Mouse (Mus musculus) gastrocnemius, postnatal 14 days (tissue): ENCODE measurements around the gene Diras2. TPM values are rescaled to one million over a fixed set of nuclear protein-coding genes. Genes with fewer than 3 reads are reported as not detected.
"Not testable (repeated sequence)": the region's sequence is repeated elsewhere in the genome, so short reads cannot be mapped to it uniquely, and the experiment has no call there.

Source experiments
- DNase-seq: peaks from one replicate; pipeline ENCODE4 v3.0.0; 2021; ENCODE audit warnings: mixed read lengths
- intact Hi-C: fragments of 180-260 bp; cut with DNase I; formaldehyde crosslinking; loops from one replicate; pipeline ENCODE4 v1.15.1; 2025; ENCODE audit warnings: low total_unique reads
- total RNA-seq, 2 experiments: library from RNA; stranded (reverse); gene quantifications; 2 replicates each; pipeline ENCODE4 v1.2.3; 2021

The Diras2 gene
- total RNA-seq, 2 experiments from 2014 or later, result 0.06 to 0.13 TPM

DNA sequence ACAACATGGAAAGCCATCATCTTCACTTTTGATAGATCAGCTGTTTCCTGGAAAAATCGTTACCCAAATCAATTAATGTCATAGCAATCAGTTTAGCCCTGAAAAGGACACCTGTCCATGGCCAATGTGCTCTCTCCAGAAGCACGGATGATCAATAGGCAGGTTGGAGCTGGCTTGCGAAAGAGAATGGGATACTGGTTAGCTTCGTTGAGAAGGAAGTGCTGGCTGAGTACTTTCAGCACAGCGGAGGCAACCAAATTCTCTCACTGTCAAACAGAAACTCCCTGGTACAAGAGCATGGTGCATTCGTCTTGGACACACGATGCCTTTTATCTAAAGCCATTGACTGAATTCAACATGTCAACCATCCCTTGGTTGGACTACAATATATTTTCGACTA, 2.8 kb downstream of the Diras2 start:
- intact Hi-C loops, result no loop called here
- no peak for DNase-seq

DNA sequence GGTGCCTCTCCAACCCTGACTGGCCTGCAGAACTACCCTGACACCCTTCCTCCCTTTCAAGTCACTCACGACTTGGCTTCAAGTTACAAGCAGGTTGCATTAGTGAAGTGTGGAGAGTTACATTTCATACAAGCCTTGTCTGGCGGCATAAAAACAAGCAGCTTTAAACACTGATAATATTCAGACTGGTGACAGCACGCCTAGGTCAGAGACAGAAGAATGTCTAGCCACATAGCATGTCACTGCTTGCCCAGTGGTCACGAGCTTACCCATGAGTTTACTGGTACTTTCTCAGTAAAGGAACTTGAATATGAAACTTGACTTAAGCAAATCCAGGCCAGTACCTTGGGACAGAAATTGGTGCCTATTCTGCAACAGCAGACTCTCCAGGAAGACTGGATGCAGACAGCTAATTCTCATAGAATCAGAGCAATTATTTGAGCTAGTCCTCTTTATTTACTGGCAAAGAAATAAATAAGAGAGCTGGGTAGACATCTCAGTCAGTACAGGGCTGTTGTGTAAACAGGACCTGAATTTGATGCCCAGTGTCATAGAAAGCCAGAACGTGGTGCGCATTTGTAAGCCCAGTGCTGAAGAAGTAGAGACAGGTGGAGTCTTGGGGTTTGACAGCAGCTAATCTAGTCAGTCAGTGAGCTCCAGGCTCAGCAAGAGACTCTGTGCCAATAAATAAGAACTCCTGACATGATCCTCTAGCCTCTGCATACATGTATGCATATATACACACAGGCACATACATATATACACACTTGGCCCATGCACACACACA, 4.6 kb downstream of the Diras2 start:
- DNase-seq, result no peak
- intact Hi-C loops, result no loop called here

DNA sequence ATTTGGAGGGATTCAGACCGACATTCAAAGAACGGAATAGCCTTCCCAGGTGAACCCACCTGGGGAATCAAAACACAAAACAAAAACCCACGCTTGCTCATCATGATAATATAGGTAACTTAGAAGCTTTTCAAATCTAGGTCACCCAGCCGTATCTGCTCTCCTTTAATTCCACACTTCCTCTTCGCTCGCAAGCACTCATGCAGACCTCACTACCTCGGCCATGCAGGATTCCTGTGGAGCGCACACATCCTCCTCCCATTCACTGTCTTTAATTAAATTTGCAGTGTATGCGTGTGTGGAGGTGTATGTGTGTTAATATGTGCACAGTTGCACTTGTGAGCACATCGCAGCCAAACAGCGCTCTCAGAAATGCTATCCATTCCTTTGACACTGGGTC, 6.8 kb downstream of the Diras2 start:
- intact Hi-C loops, result no loop called here
- no peak for DNase-seq

DNA sequence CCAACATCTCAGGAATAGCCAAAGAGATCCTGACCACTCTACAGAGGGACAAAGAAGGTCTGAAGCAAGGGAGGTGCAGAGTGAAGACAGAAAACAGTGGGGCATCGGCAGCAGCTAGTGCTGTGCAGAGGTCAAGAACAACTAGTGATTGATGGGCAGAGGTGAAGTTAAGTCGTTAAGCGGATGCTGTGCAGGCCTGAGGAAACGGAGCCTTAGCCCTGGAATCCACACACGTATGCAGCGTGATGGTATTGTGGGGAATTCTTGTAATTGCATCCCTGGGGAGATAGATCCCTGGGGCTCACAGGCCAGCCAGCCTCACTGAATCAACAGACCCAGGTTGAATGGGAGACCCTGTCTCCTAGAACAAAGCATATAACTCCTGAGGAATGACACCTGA, 9.9 kb downstream of the Diras2 start:
- DNase-seq, result no peak
- intact Hi-C loops, result no loop called here

DNA sequence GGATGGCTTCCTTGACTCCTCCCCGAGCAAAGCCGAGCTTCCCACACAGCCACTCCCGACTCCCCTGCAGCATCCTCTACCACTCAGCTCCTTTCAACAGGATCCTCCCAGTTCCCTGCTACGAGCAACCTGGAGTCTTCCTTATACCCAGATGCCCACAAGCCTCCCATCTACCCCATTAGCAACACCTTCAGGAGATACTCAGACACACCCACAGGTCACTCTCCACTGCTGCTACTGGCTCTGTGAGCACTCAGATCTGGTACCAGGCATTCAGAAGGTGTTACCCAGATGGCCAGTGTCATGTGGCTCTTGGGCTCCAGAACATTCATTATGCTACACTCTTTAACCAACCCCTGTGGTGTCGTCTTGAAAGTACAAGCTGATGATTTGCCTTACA, 11.7 kb downstream of the Diras2 start:
- no peak for DNase-seq
- intact Hi-C loops, result no loop called here

DNA sequence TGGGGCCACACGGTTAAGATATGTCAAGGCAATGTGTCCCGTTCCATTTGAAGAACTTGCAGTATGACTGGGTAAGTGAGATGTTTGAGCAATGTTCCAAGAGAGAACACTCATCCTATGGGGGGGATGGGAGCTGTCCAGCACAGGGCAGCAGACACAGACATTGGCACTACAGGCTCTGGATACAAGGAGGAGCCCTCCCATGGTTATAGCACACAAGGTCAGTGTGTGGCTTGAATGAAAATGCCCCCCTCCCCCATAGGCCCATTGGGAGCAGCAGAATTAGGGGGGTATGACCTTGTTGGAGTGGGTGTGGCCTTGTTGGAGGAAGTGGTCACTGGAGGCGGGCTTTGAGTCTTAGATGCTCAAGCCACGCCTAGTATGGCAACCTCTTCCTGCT, 12.7 kb downstream of the Diras2 start:
- no peak for DNase-seq
- intact Hi-C loops, result no loop called here

DNA sequence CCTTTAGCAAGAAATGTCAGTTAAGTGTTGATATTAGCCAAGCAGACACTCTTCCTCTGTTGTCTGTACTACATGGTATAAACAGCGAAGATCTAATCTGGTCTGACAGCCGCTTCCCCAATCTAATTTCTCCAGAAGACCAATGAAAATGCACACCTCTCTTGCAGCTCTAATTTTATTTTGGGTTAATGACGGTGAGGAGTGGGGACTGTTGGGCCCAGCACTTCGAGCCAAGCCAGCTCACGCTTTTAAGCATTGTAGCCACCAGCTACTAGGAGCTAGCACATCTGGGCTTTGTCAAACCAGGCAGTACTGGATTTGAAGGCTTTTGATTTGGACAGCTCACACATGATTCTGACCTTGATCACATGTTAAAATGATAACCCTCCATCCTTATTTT, 14.1 kb downstream of the Diras2 start:
- DNase-seq, result no peak
- intact Hi-C loops, result no loop called here

DNA sequence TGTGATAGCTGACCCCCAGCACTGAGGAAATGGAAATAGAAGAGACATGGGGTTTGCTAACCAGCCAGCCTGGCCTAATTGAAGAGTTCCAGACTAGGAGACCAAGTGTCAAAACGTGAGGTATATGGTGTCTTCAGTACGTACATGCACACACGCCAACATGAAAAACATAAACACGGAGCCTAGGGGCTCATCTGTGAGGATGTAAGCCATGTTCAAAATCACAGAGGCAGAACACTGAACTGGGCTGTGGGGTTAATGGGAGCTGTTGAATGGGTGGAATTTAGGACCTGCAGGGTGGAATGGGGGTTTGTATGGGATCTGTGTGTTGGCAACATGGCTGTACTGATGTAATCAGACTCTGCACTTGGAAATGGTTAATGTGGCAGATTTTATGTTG, 14.5 kb downstream of the Diras2 start:
- no peak for DNase-seq
- intact Hi-C loops, result no loop called here

DNA sequence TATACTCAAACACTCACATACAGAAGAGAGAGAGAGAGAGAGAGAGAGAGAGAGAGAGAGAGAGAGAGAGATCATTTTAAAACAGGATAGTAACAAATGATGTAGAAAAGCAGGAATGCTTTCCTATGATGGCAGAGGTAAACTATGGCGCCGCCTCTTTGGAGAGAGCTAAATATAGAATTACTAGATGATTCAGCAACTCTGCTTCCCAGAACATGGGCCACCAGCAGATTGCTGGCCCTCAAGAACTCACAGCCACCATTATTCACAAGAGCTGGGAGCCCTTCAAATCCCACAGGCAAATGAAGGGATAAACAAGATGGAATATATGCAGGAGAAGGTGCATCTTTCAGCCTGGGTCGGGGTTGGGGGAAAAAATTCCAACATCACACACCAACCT, 15.0 kb downstream of the Diras2 start:
- intact Hi-C loops, result no loop called here

DNA sequence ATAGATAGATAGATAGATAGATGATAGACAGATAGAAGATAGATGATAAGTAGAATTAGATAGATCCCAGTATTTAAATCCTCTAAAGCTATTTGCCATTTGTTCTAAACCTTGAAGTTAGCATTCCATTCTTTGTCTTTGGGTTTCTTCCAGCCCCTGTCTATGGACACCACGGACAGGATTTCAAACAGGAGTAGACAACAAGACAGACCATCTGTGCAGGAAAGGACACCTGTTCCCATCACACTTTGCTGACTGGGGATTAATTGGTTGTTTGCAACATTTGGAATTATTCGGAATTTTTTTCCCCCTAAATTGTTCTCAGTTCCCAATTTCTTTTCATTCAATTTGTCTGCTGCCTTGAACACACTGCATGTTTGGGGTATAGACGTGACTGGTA, 17.5 kb downstream of the Diras2 start:
- intact Hi-C loops, result no loop called here
- no peak for DNase-seq

More for the DNA sequence above, 15.0 kb downstream of the Diras2 start:
- no peak for DNase-seq

DNA sequence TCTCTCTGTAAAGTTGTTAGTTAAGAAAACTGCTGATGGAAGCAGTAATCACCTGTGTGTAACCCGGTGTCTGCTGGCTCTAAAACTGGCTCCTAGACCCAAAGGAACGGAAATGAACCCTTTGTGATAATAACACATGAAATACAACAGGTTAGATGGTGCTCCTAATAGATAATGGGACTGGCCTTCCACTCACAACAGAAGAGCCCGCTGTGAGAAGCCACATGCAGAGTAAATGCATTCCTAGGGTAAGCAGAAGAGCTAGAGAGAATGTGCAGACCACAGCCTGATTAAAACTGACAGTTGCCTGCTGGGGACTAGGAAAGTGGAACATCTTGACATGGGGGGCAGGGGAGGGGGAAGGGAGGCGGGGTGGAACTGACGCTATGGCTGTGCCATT, 18.7 kb downstream of the Diras2 start:
- no peak for DNase-seq
- intact Hi-C loops, result no loop called here

DNA sequence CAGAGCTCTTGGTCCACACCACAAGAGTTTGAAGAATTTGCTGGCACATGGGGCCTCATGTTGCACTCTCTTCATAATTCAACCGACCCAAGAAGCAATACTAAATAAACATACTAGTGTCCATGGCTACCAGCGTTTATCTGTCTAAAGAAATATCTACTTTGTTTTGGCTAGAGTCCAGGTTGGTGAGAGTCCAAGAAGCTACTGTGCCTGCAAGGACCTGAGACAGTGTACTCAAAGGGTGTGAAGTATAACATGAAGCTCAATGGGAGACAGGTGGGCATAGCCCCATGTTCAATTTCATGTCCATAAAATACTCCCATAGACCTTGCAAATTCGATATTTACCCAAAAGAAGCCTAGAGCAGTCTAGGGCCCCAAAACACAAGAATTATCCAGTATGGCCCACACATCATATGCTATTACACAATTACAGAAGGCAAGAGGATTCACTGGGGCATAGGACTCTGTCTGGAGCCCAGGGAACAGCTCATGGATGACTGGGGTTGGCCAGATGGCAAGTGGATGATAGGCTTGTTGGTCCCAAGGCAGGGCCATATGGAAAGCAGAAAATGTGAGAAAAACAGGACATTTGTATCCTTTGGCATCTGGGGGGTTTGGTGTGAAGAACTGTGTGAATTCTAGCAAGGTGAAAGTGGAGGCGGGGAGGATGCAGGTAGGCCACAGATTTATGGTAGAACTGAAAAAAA, 20.8 kb downstream of the Diras2 start:
- intact Hi-C loops, result no loop called here
- no peak for DNase-seq

DNA sequence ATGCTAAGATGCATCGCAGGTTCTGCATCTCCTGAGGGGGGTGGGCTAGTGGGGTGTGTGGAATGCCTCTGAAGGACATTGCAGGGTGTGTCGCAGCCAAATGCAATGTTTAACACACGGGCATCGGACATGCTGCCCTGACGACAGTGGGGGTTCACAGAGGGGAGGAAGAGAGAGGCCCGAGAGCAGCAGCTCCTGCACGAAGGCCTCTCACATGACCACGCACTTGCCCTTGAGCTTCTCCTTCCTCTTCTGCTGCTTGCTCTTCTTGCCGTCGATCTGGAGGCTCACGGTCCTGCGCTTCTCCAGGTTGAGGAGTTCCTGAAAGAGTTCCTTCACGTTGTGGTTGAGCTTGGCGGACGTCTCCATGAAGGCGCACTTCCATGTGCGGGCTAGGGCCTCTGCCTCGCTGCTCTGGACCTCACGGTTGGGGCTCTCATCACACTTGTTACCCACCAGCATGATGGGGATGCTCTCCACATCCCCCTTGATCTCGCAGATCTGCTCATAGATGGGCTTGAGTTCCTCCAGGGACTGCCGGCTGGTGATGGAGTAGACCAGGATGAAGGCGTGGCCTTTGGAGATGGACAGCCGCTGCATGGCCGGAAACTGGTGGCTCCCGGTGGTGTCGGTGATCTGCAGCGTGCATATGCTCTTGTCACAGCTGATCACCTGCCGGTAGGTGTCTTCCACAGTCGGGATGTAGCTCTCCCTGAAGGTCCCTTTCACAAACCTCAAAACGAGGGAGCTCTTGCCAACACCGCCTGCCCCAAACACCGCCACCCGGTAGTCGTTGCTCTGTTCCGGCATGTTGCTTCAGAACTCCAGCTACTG, 23.4 kb downstream of the Diras2 start:
- intact Hi-C loops, result no loop called here
- DNase-seq, result no peak

DNA sequence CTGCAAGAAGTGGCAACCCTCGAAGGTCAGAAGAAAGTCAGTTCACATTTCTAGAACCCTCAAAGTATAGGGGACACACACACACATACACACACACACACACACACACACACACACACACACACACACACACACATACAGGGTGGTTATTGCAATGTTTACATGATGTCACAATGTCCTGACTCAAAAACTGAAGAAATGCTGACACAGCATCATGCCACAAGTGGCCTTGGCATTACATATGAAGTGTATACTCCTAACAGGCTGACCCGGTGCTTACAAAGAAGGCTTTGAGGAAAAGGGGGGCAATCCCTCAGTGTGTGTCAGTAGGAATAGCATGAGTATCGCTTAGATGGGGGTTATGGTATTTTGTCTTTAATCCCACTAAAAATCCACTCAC, 24.3 kb downstream of the Diras2 start:
- intact Hi-C loops, DNase-seq: not testable (repeated sequence)

DNA sequence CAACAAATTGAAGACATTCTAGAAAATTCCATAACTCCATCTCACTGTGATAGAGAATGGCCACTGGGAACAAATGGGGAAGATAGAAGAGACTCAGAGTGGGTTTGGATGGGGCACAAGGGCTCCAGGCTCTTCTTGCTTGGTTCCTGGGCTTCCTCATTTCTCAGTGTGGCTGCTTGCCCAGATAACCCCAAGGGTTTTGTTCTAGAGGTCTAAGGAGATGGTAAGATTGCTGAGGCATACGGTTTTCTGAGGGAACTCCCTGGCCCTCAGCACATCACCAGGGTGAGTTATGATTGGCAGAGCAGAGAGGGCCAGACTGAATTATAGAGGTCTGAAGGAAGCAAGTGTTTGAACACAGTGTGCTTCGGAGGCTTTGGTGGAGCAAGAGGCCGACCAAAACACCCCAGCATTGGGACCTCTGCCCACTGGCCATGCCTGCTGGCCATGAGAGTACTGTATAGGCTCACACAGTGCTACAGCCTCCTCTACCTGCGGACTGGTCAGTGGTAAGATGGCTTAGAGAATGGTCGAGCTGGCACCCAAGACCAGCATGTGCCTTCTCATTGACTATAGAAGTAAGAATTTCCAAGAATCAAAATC, 25.3 kb downstream of the Diras2 start:
- intact Hi-C loops, DNase-seq: not testable (repeated sequence)

DNA sequence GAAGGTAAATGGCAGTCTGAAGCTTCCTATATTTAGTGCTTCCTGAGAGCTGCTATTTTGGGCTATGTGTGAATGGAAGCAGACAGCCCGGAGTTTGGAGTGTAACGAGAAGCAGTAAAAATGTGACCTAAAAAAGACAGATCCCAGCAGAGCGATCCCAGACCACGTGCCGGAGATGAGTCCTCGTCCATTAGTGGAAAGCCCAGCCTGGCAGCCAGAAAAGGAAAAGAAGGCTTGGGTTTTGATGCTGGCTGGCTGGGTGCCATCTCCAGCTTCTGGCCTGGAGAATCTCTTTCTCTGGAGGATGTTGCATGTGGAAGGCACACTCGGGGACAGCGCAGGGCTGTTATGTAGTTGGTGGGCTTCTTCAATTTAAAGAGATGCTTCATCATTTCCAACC, 29.4 kb downstream of the Diras2 start:
- DNase-seq, result peak; percentile 59
- intact Hi-C loops, result no loop called here

DNA sequence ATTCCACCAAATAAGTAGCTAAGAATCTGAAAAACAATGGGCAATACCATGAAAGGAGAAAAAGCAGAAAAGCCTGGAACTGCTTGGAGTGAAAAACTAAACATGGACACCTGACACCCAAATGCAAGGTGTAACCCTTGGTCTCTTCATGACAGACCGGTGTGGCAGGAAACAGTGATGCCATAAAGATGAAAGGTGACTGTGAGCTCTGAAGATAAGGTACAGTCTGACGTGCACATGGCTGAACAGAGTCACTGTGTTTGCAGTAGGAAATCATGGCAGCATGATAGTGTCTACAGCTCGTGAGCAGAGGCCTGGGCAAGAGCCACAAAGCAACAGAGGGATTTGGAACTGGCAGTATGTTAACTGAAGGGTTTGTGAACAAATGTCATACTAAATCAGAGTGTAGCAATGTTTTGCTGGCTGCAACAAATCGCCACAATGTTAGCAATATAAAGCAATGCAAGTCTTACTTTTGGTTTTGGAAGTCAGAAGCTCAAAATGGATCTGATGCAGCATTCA, 34.0 kb downstream of the Diras2 start:
- intact Hi-C loops, result no loop called here
- no peak for DNase-seq

DNA sequence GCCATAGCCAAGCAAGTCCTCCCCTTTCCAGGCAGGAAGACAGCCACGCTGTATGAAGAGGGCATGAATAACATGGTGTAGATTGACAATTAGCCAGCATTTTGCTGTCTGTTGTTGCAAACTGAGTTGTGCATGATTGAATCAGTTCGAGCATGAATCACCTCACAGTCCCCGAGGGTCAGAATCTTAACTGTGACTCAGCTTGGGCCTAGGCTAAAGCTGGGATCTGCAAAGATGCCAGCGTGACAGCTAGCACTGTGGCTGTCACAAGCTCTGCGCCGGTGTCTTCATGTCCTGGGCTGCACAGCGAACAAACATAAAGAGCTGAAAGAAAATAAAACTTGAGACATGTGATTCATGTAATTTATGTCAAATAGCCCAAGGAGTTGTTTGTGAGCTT, 42.3 kb downstream of the Diras2 start:
- intact Hi-C loops, result no loop called here
- DNase-seq, result no peak

DNA sequence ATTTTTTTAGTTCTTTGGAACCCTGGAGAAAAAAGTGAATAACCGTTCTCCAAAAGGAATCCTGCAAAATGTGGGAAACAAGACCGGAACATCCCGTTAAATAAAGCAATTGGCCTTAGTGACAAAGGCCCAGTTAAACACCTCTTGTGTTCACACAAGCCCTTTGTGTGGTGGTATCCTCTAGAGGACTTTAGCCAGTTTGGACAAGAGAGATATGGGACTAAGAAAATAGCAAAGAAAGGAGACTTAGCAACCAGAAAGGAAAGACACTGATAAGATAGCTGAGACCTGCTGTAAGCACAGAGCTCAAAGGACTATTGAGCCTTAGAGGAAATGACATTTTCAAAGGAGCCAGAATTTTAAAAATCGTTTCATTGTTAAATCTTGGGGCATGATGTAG, 47.0 kb downstream of the Diras2 start:
- no peak for DNase-seq
- intact Hi-C loops, result no loop called here

DNA sequence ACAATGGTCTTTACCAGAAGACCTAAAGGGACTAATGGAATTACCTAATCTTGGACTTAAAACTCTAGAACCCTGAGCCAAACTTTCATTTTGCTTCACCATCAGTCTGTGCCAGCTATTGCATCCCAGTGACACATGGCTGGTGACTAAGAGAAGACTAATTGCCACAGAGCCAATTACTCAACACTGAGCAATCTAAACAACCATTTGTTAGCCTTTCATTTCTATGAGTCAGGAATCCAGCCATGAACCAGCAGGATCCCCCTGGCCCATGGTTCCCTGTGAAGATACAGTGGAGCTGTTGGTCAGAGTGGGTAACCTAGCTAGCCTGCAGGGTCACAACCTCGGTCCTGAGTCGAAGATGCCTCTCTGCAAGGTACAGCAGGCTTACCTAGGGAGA, 49.3 kb downstream of the Diras2 start:
- DNase-seq, result no peak
- intact Hi-C loops, result no loop called here
